Mouse (Mus musculus): ENCODE measurements around the gene Olfr1381.
"Not testable (repeated sequence)": the region's sequence is repeated elsewhere in the genome, so short reads cannot be mapped to it uniquely, and the experiment has no call there.

Gene Olfr1381

DNA sequence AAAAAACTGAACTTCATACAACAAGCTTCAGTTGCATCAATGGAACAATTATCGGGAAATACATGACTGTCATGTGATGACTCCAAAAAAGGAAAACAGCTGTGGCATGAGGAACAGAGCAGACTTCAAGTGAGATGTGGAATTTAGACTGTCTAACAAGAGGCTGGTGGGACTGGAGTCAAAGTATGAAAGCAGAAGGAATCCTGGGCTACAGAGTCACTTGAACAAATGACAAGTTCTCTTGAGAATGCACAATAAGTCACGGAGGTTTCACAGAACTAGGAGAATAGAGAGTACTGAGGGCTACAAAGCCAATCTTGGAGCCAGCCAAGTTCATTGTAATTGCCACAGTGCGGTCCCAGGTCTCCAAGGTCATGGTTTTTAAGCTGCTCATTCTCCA, at the start of gene Olfr1381:
TSS of gene Olfr1381 (plus strand) at position 301 of the 400 bp plus-strand sequence.
- DNase-seq (ENCODE audit: low spot score in 2 of 2): not testable (repeated sequence)

DNA sequence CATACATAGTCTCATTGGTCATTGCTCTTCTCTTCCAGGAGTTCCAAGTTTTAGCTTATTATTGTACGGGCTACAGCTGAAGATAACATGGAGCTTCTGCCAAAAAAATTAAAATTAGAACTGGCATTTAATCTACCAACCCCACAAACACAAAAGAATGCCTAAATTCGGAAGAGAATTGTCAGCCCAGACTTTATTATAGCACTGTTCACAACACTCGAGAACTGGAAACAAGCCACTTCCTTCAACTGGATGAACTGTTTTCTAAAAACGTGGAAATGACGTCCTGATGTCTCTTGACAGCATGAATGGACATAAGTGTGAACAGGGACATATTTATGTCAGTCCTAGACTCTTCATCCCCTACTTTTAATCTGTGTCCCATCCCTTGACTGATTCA, 25.2 kb upstream of the Olfr1381 start:
- DNase-seq (ENCODE audit: low spot score in 2 of 2): no peak

DNA sequence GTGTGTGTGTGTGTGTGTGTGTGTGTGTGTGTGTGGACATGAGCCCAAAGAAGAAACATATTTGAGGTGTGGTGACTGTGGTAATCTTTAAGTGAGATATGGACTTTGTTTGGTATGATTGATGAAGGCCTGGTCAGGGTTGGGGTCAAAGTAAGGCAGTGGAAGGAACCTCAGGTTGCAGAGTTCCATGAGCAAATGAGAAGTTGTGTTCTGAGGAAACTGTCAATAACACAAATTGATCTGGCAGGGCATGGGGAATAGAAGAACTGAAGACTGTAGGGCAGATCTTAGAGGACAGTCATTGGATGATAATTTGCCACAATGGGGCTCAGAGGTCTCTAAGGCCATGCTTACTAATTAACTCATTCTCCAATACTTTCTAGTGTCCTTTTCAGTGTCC, 23.9 kb upstream of the Olfr1381 start, which contains the start of gene Olfr1383:
TSS of gene Olfr1383 (plus strand) at position 301 of the 400 bp plus-strand sequence.
- no peak for DNase-seq (ENCODE audit: low spot score in 2 of 2)

DNA sequence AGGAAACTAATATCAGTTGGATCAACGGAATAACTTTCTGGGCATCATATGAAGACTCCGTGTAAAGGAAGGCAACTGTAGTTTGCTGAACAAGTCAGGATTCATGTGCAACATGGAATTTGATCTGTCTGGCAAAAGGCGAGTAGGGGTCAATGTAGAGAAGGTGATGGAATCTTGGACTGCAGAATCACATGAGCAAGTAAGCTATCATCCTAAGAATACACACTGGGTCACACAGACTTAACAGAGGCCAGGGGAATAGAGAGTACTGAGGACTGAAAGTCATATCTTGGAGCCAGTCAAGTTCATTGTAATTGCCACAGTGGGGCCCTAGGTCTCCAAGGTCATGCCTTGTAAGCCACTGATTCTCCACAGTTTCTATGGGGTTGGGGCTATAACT, 15.3 kb upstream of the Olfr1381 start, which contains the start of gene Olfr1382:
TSS of gene Olfr1382 (plus strand) at position 301 of the 400 bp plus-strand sequence.
- no peak for DNase-seq (ENCODE audit: low spot score in 2 of 2)

DNA sequence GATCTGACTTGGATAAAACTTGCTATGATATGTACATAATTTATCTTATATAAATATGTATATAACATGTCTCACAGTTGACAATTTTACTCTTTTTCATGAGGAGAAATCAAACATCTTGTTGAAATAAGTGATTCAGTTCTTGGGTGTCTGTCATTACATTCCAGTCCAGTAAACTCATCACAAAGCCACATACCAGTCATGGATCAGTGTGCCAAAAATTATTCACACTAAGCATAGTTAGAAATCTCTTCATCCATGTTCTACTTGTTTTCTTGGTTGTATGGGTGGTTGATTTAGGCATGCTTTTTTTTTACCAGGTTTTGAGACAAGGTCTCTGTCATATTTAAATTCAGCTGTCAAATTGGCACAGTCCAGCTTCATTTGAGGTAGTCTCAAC, 10.5 kb upstream of the Olfr1381 start:
- DNase-seq (ENCODE audit: low spot score in 2 of 2): no peak

DNA sequence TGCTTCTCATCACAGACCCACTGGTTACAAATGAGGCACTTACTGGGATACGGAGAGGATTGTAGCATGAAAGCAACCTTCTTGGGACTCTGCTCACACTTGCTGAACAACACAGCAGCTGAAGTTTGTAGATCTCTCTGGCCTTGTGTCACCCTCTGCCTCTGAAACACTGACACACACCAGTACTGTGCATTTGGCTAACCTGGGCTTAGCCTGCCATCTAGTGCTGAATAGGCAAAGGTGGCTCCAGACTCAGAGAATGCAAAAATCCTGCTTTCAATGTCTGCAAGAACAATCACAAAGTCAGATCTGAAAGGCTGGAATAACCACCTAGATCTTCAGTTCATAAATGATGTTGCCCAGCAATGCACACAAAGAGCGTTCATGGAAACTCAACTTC, 6.6 kb upstream of the Olfr1381 start:
- not testable (repeated sequence) for DNase-seq (ENCODE audit: low spot score in 2 of 2)

DNA sequence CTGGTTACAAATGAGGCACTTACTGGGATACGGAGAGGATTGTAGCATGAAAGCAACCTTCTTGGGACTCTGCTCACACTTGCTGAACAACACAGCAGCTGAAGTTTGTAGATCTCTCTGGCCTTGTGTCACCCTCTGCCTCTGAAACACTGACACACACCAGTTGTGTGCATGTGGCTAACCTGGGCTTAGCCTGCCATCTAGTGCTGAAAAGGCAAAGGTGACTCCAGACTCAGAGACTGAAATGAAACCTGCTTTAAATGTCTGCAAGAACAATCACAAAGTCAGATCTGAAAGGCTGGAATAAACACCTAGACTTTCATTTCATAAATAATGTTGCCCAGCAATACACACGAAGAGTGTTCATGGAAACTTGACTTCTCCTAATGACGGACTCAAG, 10.8 kb downstream of the Olfr1381 start:
- DNase-seq (ENCODE audit: low spot score in 2 of 2): not testable (repeated sequence)

DNA sequence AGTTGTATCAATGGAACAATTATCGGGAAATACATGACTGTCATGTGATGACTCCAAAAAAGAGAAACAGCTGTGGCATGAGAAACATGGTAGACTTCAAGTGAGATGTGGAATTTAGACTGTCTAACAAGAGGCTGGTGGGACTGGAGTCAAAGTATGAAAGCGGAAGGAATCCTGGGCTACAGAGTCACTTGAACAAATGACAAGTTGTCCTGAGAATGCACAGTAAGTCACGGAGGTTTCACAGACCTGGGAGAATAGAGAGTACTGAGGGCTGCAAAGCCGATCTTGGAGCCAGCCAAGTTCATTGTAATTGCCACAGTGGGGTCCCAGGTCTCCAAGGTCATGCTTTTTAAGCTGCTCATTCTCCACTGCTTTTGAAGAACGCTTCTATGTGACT, 13.3 kb downstream of the Olfr1381 start, which contains the start of gene Olfr1380:
TSS of gene Olfr1380 (plus strand) at position 301 of the 400 bp plus-strand sequence.
- not testable (repeated sequence) for DNase-seq (ENCODE audit: low spot score in 2 of 2)

DNA sequence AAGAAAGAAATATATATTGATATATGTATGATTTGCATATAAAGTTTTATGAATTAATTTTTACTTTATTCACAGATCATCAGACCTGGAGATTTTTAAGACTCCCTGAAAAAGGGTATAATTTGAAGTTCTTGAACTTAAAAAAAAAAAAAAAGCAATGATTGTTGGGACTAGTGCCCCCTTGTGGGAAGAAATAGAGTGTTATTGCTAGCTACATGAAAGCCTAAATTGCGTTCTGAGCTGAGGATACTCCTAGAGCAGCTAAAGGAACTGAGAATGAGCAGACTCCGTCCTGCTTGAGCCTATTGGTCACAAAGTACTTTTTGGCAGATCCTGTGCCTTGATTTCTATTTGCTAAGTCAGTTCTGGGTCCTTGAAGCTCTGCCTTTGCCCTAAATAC, 31.8 kb downstream of the Olfr1381 start:
- DNase-seq (ENCODE audit: low spot score in 2 of 2): not testable (repeated sequence)

DNA sequence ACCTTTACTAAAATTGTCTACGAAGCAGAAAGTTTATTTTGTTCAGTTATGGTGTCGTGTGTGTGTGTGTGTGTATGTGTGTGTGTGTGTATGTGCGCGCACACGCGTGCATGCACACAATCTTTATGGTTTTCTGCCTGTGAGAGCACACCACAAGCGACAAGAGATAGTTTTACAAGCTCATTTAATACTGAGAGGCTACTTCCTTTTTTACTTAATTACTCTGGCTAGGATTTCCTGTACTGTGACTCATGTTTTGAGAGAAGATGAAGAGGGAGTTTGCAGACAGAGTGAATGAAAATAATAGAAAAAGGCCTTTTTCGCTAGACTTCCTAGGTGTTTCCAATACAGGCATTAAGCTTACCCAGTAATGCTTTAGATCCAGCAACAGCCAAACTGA, 37.2 kb downstream of the Olfr1381 start:
- not testable (repeated sequence) for DNase-seq (ENCODE audit: low spot score in 2 of 2)

DNA sequence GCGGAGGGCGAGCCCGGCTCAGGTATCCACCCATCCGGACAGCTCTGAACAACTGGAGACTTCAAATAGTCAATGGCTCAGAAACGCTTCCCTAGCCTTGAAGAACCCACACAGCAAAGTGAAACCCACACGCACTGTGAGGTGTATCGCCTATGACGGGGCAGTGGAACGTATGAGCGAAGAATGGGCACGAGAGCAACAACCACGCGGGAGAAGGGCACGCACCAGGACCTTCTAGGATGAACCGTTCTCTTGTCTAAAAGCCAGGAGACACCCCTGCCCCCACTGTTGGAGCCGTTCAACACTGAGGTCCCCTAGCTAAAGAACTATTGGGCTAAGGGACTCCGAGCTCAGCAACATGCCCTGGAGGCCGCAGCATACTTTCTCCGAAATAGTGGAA, 47.0 kb downstream of the Olfr1381 start:
- no peak for DNase-seq (ENCODE audit: low spot score in 2 of 2)

DNA sequence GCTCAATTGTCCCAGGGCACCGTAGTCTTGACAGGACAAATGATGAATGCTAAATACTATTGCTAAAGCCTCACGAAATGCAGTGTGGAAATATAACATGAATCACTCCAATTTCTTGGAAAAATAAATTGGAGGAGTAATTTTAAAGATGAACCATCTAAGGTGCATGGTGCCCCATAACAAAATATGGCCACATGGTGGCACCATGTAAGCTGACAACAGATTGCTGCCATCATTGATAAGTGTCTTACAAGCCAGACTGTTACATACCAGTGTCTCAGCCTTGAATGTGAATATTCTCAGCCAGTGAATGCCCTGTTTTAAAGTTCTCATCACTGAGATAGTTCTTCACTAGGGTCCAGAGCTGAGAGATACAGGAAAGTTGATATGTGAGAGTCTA, 53.9 kb downstream of the Olfr1381 start:
- DNase-seq (ENCODE audit: low spot score in 2 of 2): not testable (repeated sequence)
